Mouse (Mus musculus) bone marrow macrophage, adult 2 months (primary cell): Measurements from ENCODE around the gene Rnf111.
"Not testable (repeated sequence)": the region's sequence is repeated elsewhere in the genome, so short reads cannot be mapped to it uniquely, and the experiment has no call there.

ENCODE experiments used
- CTCF ChIP-seq: IDR thresholded peaks from 2 replicates; pipeline ENCODE4 v1.5.1; 2012; ENCODE audit warnings: low read depth, mild to moderate bottlenecking, low read length, moderate library complexity
- POLR2A ChIP-seq: IDR thresholded peaks from 2 replicates; pipeline ENCODE4 v1.6.1; 2012; ENCODE audit warnings: mild to moderate bottlenecking, low read depth, low read length, borderline replicate concordance

GRCm38 (mm10) chr9:70546576-70546975 is 43.1 kb upstream of the Rnf111 start:
- TF ChIP-seq CTCF, POLR2A: not testable (repeated sequence)
